Mouse (Mus musculus): Measurements from ENCODE around the gene Il2rb. TPM values are rescaled to one million over a fixed set of nuclear protein-coding genes. Genes with fewer than 3 reads are reported as not detected.

The Il2rb gene
- polyA plus RNA-seq, 1 experiment from 2014 or later, result 0.05 TPM

DNA sequence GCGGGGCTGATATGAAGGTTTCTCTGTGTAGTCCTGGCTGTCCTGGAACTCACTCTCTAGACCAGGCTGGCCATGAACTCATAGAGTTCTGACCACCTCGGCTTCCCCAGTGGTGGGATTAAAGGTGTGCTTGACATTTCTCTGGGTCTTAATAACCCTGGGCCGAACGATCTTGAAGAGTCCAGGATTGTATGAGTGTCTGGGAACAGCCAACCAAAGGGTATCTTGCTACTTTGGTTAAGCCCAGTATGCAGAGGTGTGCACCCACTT is 36.3 kb upstream of the Il2rb start:
- 0 out of 2 replicates have a peak, but pooled peaks have one; percentile 0 for ATAC-seq (ENCODE audit: low FRiP score)
- peak overlapping the region; percentile 68; the same call in 1 of the 2 replicates for H3K9ac ChIP-seq
- H3K4me3 ChIP-seq, result no peak overlapping the region; the same call in 1 of the 2 replicates
- WGBS, result 72% methylated on average over 4 of the region's 4 CpGs
- H3K9me3 ChIP-seq, result no peaks in the 10 kb centered on the region
- H3K27ac ChIP-seq, result peak overlapping the region; percentile 85
- H3K4me1 ChIP-seq (replicated peaks), result peaks cover 40% of the 10 kb centered on the region
- H3K27me3 ChIP-seq, result peaks cover 7% of the 10 kb centered on the region
- no peaks in the 10 kb centered on the region for H3K36me3 ChIP-seq
- H3K4me2 ChIP-seq, result peak overlapping the region; percentile 54

DNA sequence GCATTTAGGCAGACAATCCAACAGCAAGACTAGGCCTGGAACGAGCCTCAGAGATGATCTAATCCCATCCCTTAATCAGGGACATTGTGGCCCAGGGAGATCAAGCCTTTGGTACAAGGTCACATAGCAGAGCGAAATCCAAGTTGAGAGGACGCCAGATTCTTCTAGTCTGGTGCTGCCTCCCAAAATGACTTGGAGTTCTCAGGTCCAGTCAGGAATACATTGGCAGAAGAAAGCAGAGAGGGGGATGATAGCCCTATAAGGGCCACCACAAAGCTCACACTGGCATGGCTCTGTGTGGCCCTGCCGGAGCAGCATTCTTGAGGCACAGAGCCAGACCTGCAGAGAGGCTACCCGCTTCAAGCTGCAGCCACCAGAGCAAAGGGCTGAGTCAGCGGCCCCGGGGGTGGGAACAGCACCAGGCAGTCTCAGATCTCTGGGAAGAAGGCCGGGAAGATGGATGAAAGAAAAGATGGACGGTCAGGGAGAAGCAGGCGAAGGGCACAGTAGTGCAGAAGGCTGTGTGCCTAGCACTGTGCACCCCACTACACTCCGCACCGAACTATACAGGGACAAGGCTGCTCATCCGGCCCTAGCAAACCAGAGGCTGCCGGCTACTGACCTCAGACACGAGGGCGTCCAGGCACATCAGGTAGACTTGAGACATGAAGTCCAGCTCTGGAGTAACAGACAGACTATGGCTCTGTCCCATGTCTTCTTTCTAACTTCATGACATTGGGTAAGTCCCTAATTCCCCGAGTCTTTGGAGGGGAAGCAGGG is 35.8 kb upstream of the Il2rb start, which contains the start of gene C1qtnf6:
TSS of gene C1qtnf6 (minus strand) at position 746 of the 780 bp plus-strand sequence.
- Histone ChIP-seq H3K9ac (peak within 1 kb of the TSS; percentile 68), H3K4me1 (replicated peaks) (peaks cover 36% of the 10 kb centered on the region), H3K27me3 (peaks cover 7% of the 10 kb centered on the region), H3K4me3 (peak within 1 kb of the TSS; percentile 30), H3K9me3 (no peaks in the 10 kb centered on the region), H3K27ac (peak within 1 kb of the TSS; percentile 85), H3K36me3 (no peaks in the 10 kb centered on the region), H3K4me2 (peak within 1 kb of the TSS; percentile 54)
- ATAC-seq (ENCODE audit: low FRiP score), result no peak
- WGBS, result 72% methylated on average over 17 of the region's 17 CpGs

DNA sequence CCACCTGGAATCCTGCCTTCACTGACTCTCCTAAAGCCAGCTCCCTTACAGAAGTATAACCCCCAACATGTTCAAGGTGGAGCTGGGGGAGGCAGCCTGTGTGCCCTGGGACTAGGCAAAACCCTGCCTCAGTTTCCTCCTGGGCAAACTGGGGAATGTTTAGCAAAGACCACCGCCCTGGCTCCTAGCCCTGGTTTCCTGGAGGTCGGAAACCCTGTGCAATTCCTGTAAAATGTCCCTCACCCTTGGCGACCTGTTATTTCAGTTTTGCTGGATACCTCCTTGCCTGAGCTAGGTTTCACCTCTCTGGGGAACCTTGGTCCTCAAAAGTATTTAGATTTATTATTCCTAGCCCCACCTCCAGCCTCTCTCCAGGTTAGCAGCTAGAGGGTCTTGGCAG is 35.1 kb upstream of the Il2rb start:
- no peak for ATAC-seq (ENCODE audit: low FRiP score)
- Histone ChIP-seq H3K9me3 (no peaks in the 10 kb centered on the region), H3K36me3 (no peaks in the 10 kb centered on the region), H3K27me3 (peaks cover 7% of the 10 kb centered on the region), H3K9ac (peak overlapping the region; percentile 65), H3K27ac (no peak overlapping the region), H3K4me1 (replicated peaks) (peaks cover 30% of the 10 kb centered on the region), H3K4me2 (no peak overlapping the region), H3K4me3 (no peak overlapping the region)
- 82% methylated on average over 3 of the region's 3 CpGs for WGBS

DNA sequence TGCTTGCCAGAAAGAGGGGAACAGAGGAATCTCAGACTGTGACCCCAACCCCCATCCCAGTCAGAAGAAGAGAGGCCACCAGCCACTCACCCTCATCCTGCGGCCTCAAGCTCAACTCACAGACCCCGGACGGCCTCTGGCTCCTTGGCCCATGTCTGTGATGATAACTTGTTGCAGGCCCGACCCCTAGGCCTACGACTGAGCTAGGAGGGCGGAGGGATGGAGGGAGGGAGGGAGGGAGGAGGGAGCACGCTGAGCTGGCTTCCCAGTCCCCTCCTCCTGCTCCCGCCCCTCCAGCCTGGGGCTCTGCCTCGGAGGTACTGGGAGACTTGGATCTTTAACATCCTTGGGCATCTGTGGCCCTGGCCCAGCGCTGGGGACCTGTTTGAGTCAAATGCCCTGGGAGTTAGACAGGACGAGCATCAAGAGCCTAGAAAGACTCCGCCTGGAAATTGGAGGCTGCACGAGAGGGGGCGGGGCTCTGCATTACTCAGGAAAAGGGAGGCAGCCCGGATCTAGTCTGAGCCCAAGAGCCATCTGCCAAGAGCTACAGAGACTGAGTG is 34.4 kb upstream of the Il2rb start:
- Histone ChIP-seq H3K9me3 (no peaks in the 10 kb centered on the region), H3K36me3 (no peaks in the 10 kb centered on the region), H3K27ac (0 out of 2 replicates have a peak overlapping the region, but pooled peaks have one; percentile 42), H3K4me3 (peak overlapping the region; percentile 28), H3K4me1 (replicated peaks) (peaks cover 30% of the 10 kb centered on the region), H3K4me2 (peak overlapping the region; percentile 51), H3K9ac (peak overlapping the region; percentile 65), H3K27me3 (peaks cover 7% of the 10 kb centered on the region)
- 0 out of 2 replicates have a peak, but pooled peaks have one; percentile 15 for ATAC-seq (ENCODE audit: low FRiP score)
- WGBS, result 4% methylated on average over 14 of the region's 15 CpGs

DNA sequence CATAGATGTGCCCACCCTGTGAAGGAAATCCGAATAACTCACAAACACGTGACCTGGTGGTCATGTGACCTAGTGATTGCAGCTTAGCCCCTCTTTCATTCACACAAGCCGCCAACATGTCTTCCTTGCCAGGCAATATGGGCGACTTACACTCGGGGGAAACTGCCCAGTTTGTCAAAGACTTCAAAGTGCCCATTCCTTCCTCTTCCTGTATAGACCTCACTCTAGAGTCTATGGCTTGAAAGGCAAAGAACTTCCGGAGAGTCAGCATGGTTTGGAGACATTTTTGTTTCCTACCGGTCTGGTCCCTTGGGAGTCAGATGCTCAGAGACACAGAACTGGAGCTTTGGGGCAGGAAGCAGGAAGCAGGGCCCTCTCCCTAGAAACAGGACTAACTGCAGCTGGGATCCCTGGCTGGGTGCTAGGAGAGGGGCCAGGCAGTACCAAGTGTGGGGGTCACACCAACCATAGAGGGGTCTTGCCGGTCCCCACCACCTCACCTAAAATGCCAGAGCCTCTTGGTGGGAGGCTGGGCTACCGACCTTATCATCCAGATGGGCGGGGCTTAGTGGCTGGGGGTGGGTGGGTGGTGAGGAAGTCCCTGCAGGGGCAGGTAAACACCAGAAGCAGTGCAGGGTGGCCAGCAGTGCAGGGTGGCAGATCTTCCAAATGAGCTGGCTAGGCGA is 33.8 kb upstream of the Il2rb start:
- H3K36me3 ChIP-seq, result no peaks in the 10 kb centered on the region
- peaks cover 30% of the 10 kb centered on the region for H3K4me1 ChIP-seq (replicated peaks)
- peak overlapping the region; percentile 65 for H3K9ac ChIP-seq
- peak overlapping the region; percentile 42; the same call in 1 of the 2 replicates for H3K27ac ChIP-seq
- H3K4me3 ChIP-seq, result peak overlapping the region; percentile 28
- peaks cover 7% of the 10 kb centered on the region for H3K27me3 ChIP-seq
- peak overlapping the region; percentile 51 for H3K4me2 ChIP-seq
- no peaks in the 10 kb centered on the region for H3K9me3 ChIP-seq
- 56% methylated on average over 11 of the region's 11 CpGs for WGBS
- ATAC-seq (ENCODE audit: low FRiP score), result no peak

DNA sequence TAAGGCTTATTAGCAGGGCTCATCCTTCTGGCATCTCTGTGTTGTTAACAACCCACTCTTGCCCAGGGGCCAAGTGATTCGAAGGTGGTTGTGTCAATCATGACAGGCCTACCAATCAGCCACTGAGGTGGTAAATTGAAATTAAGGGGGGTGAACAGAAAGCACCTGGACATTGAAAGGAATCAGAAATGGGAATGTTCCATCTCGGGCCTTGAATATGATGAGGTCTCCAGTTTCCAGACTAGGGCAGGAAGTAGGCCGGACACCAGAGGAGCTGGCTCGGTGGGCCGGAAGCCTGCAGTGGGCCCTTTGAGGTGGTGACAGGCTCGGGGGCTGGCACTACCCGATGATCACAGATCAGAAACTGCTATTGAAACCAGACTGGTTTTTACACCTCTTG is 32.9 kb upstream of the Il2rb start:
- WGBS, result 83% methylated on average over 7 of the region's 7 CpGs
- no peak overlapping the region for H3K27ac ChIP-seq
- no peaks in the 10 kb centered on the region for H3K36me3 ChIP-seq
- H3K4me2 ChIP-seq, result no peak overlapping the region
- peaks cover 7% of the 10 kb centered on the region; the same call in 1 of the 2 replicates for H3K27me3 ChIP-seq
- H3K9ac ChIP-seq, result no peak overlapping the region
- peaks cover 30% of the 10 kb centered on the region for H3K4me1 ChIP-seq (replicated peaks)
- no peaks in the 10 kb centered on the region for H3K9me3 ChIP-seq
- ATAC-seq (ENCODE audit: low FRiP score), result no peak
- H3K4me3 ChIP-seq, result no peak overlapping the region

DNA sequence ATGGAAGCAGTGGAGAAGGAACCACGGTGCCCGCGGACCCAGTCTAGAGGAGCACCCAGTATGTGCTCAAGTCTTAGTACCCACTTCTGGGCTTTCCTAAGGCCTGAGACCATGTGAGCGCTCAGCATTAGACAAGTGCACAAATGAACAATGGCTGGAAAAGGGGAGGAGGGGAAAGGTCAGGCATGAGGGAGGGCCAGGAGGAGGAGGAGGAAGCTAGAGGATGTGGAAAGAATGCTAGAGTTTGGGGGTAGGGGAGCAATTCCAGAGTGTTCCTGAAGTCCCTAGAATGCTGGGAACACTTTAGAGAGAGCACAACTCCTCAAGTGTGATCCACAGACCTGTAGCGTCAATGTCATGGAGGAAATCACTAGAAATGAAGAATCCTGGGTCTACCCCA is 29.1 kb upstream of the Il2rb start:
- WGBS, result 80% methylated on average over 5 of the region's 5 CpGs
- no peak overlapping the region for H3K4me3 ChIP-seq

DNA sequence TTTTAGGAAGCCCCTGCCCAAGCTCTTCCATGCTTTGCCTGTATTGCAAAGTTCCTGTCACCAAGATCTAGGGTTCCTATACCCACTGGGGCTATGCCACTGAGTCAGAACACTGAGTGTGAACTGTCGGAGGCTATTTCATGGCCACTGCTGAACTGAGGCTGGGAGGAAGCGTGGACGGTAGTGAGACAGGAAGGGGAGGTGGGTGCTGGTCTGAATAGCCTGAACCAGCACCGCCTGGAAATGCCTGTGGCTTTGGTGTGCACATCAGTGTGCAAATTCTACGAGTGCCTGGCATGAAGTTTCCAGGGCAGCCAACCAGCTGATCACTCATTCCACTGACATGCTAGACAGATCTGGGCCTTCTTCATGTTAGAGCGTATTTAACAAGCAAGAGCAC is 26.8 kb upstream of the Il2rb start:
- 81% methylated on average over 6 of the region's 6 CpGs for WGBS
- Histone ChIP-seq H3K27ac (no peak overlapping the region), H3K4me2 (no peak overlapping the region), H3K36me3 (no peaks in the 10 kb centered on the region), H3K4me1 (replicated peaks) (0 out of 2 replicates have a peak, but pooled peaks cover 5% of the 10 kb centered on the region), H3K9ac (no peak overlapping the region), H3K27me3 (no peaks in the 10 kb centered on the region), H3K4me3 (no peak overlapping the region), H3K9me3 (no peaks in the 10 kb centered on the region)
- no peak for ATAC-seq (ENCODE audit: low FRiP score)

More for the DNA sequence above, 29.1 kb upstream of the Il2rb start:
- Histone ChIP-seq H3K27me3 (no peaks in the 10 kb centered on the region), H3K36me3 (no peaks in the 10 kb centered on the region), H3K4me2 (no peak overlapping the region), H3K27ac (no peak overlapping the region), H3K4me1 (replicated peaks) (peaks cover 11% of the 10 kb centered on the region), H3K9ac (no peak overlapping the region), H3K9me3 (no peaks in the 10 kb centered on the region)
- ATAC-seq (ENCODE audit: low FRiP score), result no peak

DNA sequence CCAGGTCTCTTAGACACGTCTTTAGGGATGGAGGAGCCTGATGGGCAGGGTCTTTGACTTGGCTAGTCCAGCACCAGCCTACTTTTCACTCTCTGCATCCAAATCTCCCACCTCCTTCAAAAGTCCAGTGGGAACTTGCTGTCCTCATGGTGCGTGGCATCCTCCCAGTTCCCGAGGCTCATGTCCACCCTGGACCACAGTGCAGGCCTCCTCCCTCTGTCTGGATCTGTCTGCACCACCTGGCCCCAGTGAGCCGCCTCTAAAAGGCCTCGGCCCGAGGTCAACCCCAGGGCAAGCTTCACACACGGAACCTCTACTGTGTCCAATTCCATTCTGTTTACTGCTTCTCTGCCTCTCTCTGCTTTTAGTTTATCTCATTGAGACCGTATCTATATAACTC is 26.3 kb upstream of the Il2rb start:
- no peaks in the 10 kb centered on the region for H3K27me3 ChIP-seq
- H3K27ac ChIP-seq, result no peak overlapping the region
- H3K4me2 ChIP-seq, result no peak overlapping the region
- 0 out of 2 replicates have a peak, but pooled peaks cover 5% of the 10 kb centered on the region for H3K4me1 ChIP-seq (replicated peaks)
- WGBS, result 72% methylated on average over 8 of the region's 8 CpGs
- H3K4me3 ChIP-seq, result no peak overlapping the region
- no peaks in the 10 kb centered on the region for H3K9me3 ChIP-seq
- no peaks in the 10 kb centered on the region for H3K36me3 ChIP-seq
- no peak overlapping the region for H3K9ac ChIP-seq
- no peak for ATAC-seq (ENCODE audit: low FRiP score)

DNA sequence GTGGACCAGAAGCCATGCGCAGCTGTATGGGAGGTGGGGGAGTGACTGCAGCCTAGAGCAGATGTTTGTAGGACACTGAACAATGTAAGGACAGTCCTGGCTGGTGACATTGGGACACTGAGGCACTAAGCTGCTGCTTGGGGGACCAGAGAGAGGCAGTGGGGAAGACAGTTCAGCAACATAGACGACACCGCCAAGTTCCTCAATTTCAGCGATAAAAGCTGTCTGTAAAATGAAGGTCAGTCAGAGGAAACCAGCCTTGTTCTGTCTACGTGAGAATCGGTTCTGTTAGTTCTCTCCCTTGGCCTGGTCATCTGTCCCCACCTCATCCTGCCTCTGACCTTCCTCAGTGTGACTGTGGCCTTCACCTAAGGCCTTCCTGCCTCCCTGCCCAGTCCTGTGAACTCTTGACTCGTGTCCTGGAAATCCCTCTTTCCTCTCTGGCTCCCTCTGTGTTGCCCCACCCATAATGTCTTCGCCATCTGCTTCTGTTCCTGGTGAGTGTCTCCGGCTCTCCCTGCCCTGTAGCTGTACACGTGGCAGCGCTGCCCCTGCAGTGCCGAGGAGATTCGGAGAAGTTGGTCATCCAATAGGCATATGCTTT is 25.1 kb upstream of the Il2rb start:
- Histone ChIP-seq H3K36me3 (no peaks in the 10 kb centered on the region), H3K4me2 (no peak overlapping the region), H3K27ac (no peak overlapping the region), H3K9ac (no peak overlapping the region), H3K27me3 (no peaks in the 10 kb centered on the region), H3K4me3 (no peak overlapping the region), H3K9me3 (no peaks in the 10 kb centered on the region), H3K4me1 (replicated peaks) (0 out of 2 replicates have a peak, but pooled peaks cover 5% of the 10 kb centered on the region)
- WGBS, result 68% methylated on average over 13 of the region's 13 CpGs
- ATAC-seq (ENCODE audit: low FRiP score), result no peak

DNA sequence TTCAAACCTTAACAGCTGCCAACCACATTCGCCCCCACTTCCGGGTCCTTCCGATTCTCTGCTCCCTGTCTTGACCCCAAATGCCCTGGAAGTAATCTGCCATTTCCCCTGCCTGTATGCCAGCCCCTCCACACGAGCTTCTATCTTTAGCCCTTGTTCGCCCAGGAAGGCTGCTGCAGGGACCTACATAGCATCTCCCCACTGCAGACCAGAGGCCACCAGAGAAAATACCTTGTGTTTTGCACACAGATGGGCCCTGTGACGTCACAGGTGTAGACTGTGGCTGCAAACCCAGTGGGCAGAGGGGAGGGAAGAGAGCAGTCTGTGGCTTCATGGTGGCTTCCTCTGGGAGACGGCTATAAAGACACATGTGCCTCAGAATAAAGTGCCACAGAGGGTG is 23.1 kb upstream of the Il2rb start:
- Histone ChIP-seq H3K4me3 (no peak overlapping the region), H3K27me3 (no peaks in the 10 kb centered on the region), H3K9me3 (no peaks in the 10 kb centered on the region), H3K9ac (no peak overlapping the region), H3K4me2 (no peak overlapping the region), H3K36me3 (no peaks in the 10 kb centered on the region), H3K27ac (no peak overlapping the region), H3K4me1 (replicated peaks) (0 out of 2 replicates have a peak, but pooled peaks cover 5% of the 10 kb centered on the region)
- ATAC-seq (ENCODE audit: low FRiP score), result no peak
- 73% methylated on average over 7 of the region's 7 CpGs for WGBS

DNA sequence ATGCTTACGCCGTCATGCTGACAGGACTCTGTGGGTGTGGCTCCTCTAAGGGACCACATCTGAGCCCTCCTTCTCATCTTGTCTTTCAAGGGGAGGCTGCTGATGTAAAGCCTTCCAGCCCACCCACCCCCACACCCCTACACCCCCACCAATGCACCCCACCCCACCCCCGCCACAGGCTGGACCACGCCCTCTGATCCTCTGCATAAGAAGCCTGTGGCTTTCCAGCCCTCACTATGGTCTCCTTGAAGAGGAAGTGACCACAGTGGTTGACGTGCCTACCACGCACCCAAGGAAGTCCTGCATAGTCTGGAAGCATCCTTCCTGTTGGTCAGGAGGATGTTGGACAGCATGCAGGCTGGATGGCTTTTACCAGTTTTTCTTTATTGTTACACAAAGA is 20.7 kb upstream of the Il2rb start:
- 92% methylated on average over 6 of the region's 6 CpGs for WGBS
- Histone ChIP-seq H3K4me2 (no peak overlapping the region), H3K4me3 (no peak overlapping the region), H3K9ac (0 out of 2 replicates have a peak overlapping the region, but pooled peaks have one; percentile 19), H3K36me3 (no peaks in the 10 kb centered on the region), H3K9me3 (no peaks in the 10 kb centered on the region), H3K27me3 (no peaks in the 10 kb centered on the region), H3K4me1 (replicated peaks) (0 out of 2 replicates have a peak, but pooled peaks cover 5% of the 10 kb centered on the region), H3K27ac (no peak overlapping the region)
- no peak for ATAC-seq (ENCODE audit: low FRiP score)
